Mouse (Mus musculus): ENCODE results near the gene Shroom1. TPM values are rescaled to one million over a fixed set of nuclear protein-coding genes. Genes with fewer than 3 reads are reported as not detected.

Gene Shroom1
- polyA plus RNA-seq, 1 experiment from 2014 or later = 3.2 TPM

DNA sequence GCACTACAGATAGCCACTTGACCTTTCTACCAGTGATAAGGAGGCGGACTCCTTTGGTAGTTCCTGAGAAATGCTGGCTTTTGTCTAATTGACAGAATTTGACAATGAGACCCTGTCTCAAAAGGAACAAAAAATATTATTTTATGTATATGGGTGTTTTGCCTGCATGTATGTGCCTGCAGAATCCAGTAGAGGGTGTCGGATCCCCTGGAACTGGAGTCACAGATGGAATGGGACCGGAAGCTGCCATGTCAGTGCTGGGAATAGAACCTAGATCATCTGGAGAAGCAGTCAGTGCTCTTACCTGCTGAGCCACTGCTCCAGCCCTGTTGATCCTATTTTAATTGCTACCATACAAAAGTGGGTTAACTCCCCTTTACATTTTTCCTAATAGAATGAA is 15.7 kb downstream of the Shroom1 start:
- no peaks in the 10 kb centered on the region for H3K36me3 ChIP-seq (ENCODE audit: control insufficient read depth, insufficient read depth, low read length)
- H3K27me3 ChIP-seq (replicated peaks; ENCODE audit: control insufficient read depth, insufficient read depth, low read length) = peaks cover 5% of the 10 kb centered on the region; the same call in 1 of the 2 replicates
- no peak overlapping the region for H3K4me2 ChIP-seq (ENCODE audit: low read length)
- H3K9me3 ChIP-seq (ENCODE audit: control insufficient read depth, low read length) = no peaks in the 10 kb centered on the region
- no peak overlapping the region for H3K9ac ChIP-seq (ENCODE audit: low read depth, low read length)
- WGBS = 88% methylated on average over 3 of the region's 3 CpGs
- no peak overlapping the region for H3K4me3 ChIP-seq (ENCODE audit: low read length)
- ATAC-seq = no peak
- H3K4me1 ChIP-seq (ENCODE audit: control insufficient read depth, insufficient read depth, low read depth, low read length) = peaks cover 14% of the 10 kb centered on the region
- H3K27ac ChIP-seq (ENCODE audit: low read depth, low read length) = no peak overlapping the region

DNA sequence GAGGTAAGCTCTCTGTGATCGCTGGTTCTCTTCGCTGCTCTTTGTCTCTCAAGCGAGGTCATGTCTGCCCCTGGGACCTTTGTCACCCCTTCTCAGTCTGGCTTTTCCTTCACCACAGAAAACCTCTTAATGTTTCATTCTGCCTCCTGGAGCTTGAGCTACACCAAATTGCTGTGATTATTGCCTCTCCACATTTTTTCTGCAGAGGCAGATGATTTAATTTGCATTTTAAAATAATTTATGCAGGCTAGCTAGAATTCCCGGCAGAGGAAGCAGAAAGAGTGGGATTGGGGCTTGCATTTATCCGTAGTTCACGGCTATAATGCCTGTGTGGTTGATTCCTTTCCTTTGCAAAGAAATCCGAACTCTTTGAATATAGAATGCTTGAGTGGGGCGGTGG is 18.6 kb downstream of the Shroom1 start:
- no peak for ATAC-seq
- Histone ChIP-seq H3K27ac (ENCODE audit: low read depth, low read length) (no peak overlapping the region), H3K4me1 (ENCODE audit: control insufficient read depth, insufficient read depth, low read depth, low read length) (peaks cover 17% of the 10 kb centered on the region), H3K36me3 (ENCODE audit: control insufficient read depth, insufficient read depth, low read length) (no peaks in the 10 kb centered on the region), H3K27me3 (replicated peaks; ENCODE audit: control insufficient read depth, insufficient read depth, low read length) (peaks cover 27% of the 10 kb centered on the region), H3K9ac (ENCODE audit: low read depth, low read length) (no peak overlapping the region; the same call in 1 of the 2 replicates), H3K4me3 (ENCODE audit: low read length) (no peak overlapping the region), H3K4me2 (ENCODE audit: low read length) (peak overlapping the region; percentile 43), H3K9me3 (ENCODE audit: control insufficient read depth, low read length) (no peaks in the 10 kb centered on the region)
- WGBS = 13% methylated on average over 8 of the region's 8 CpGs

DNA sequence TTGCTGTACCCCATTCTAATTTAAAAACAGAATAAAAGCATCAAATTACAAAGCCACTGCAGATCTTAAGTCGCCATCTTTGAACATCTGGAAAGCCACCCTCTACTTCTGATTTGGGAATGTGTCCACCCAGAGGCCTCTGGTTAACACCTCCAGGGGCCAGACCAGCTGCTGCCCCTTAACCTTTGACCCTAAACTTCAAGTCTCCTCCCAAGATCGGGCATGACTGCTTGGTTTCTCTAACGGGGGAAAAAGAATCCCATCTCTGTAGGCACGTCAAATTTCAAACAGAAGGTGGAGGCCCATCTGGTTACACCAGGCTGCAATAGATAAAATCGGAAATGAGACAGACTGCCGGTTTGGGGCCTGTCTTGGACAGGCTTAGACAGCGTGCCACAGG is 20.8 kb downstream of the Shroom1 start:
- H3K27ac ChIP-seq (ENCODE audit: low read depth, low read length) = no peak overlapping the region
- no peak overlapping the region for H3K4me2 ChIP-seq (ENCODE audit: low read length)
- 42% methylated on average over 7 of the region's 7 CpGs for WGBS
- H3K4me1 ChIP-seq (ENCODE audit: control insufficient read depth, insufficient read depth, low read depth, low read length) = peaks cover 15% of the 10 kb centered on the region
- no peak overlapping the region for H3K4me3 ChIP-seq (ENCODE audit: low read length)
- no peaks in the 10 kb centered on the region for H3K9me3 ChIP-seq (ENCODE audit: control insufficient read depth, low read length)
- no peak for ATAC-seq
- no peaks in the 10 kb centered on the region for H3K36me3 ChIP-seq (ENCODE audit: control insufficient read depth, insufficient read depth, low read length)
- H3K27me3 ChIP-seq (replicated peaks; ENCODE audit: control insufficient read depth, insufficient read depth, low read length) = peaks cover 34% of the 10 kb centered on the region
- H3K9ac ChIP-seq (ENCODE audit: low read depth, low read length) = no peak overlapping the region

DNA sequence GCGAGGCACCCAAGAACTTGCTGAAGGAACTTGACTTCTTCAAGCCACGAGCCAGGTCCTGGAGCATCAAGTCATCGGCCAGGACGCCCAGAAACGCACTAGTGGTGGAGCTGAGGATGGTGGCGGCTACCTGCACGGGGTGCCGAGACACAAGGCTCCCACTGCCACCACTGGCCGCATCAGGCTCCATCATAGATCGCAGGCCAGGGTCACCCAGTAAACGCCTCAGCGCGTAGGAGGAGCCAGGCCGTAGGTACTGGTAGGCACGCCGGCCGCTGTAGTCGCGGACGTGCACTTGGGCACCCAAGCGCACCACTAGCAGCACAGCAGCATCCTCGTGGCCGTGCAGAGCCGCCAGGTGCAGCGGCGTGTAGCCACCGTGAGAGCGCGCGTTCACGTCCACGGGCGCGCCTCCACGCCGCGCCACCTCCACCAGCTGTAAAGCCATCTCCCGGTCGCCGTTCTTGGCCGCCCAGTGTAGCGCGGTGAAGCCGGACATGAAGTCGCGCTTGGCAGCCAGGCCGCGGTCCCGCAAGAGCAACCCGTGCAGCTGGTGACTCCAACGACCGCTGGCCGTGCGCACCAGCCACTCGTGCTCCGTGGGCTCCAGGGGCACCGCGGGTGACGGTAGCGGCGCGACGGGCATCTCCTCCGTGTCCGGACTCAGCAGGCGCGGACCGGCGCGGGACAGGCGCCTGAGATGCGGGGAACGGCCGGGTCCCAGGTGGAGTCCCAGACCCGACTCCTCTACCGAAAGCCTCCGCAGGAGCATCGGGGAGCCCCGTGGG is 21.6 kb downstream of the Shroom1 start:
- peaks cover 38% of the 10 kb centered on the region for H3K27me3 ChIP-seq (replicated peaks; ENCODE audit: control insufficient read depth, insufficient read depth, low read length)
- no peaks in the 10 kb centered on the region for H3K9me3 ChIP-seq (ENCODE audit: control insufficient read depth, low read length)
- H3K4me2 ChIP-seq (ENCODE audit: low read length) = peak overlapping the region; percentile 85

DNA sequence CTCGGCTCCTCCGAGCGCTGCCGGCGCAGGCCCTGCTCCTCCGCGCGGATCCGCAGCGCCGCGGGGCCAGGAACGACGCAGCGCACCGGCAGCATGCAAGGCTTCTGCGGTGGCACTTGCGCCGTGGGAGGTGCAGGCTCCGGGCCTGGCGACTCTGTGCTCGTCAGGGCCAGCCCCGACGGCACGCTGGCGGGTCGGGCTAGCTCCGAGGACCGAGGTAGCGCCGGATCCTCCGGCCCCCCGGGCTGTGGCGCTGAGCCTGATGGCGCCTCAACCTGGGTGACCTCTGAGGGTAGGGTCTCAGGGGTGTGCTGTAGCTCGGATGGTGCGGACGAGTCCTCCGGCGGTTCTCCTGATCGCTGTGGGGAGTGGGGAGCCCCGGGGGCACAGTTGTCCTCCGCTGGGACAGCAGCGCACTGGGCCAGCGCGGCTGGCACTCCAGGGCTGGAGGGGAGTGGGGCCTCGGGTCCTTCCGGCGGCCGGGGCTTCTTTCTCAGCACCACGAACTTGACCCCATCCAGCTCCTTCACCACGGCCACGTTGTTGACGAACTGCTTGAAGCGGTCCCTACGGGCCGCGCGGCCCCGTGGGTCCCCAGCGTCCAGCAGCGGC is 22.3 kb downstream of the Shroom1 start:
- Histone ChIP-seq H3K4me2 (ENCODE audit: low read length) (peak overlapping the region; percentile 85), H3K27me3 (replicated peaks; ENCODE audit: control insufficient read depth, insufficient read depth, low read length) (peaks cover 40% of the 10 kb centered on the region), H3K36me3 (ENCODE audit: control insufficient read depth, insufficient read depth, low read length) (no peaks in the 10 kb centered on the region), H3K9ac (ENCODE audit: low read depth, low read length) (peak overlapping the region; percentile 54), H3K27ac (ENCODE audit: low read depth, low read length) (no peak overlapping the region), H3K4me1 (ENCODE audit: control insufficient read depth, insufficient read depth, low read depth, low read length) (peaks cover 15% of the 10 kb centered on the region), H3K9me3 (ENCODE audit: control insufficient read depth, low read length) (no peaks in the 10 kb centered on the region), H3K4me3 (ENCODE audit: low read length) (peak overlapping the region; percentile 58)
- peak; percentile 57 for ATAC-seq
- WGBS = 1% methylated on average over 62 of the region's 62 CpGs

More for the DNA sequence above, 21.6 kb downstream of the Shroom1 start:
- peak overlapping the region; percentile 54 for H3K9ac ChIP-seq (ENCODE audit: low read depth, low read length)
- peak overlapping the region; percentile 58 for H3K4me3 ChIP-seq (ENCODE audit: low read length)
- peaks cover 15% of the 10 kb centered on the region for H3K4me1 ChIP-seq (ENCODE audit: control insufficient read depth, insufficient read depth, low read depth, low read length)
- no peak overlapping the region for H3K27ac ChIP-seq (ENCODE audit: low read depth, low read length)
- ATAC-seq = peak; percentile 53
- H3K36me3 ChIP-seq (ENCODE audit: control insufficient read depth, insufficient read depth, low read length) = no peaks in the 10 kb centered on the region
- 6% methylated on average over 69 of the region's 79 CpGs for WGBS

DNA sequence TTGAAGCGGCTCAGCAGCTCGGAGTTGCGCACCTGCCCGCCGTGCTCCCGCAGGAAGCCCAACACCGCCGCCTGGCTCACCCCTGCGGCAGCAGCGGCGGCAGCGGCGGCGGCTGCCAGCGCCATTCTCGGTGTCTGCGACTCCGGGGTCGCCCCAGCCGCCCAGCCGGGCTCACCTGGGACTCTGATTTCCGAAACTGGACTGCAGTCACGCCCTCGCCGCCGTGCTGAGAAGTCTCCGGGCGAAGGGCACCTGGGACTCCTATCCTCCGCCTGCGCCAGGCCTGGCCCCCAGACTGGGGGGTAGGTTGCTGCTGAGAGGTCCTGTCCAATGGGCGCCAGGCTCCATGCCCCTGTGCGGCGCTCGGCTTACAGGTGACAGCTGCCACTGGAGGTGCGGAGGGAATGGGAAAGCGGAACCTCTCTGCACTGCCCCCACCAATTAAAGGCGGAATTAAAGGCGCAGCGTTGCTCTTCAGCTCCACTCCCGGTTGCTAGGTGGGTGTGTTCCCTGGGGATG is 22.8 kb downstream of the Shroom1 start, which contains the start of the genes Gm9945 and Sowaha:
Gm9945 (plus strand) TSS at position 384 of the 519 bp plus-strand sequence.
Sowaha (minus strand) TSS at position 492 of the 519 bp plus-strand sequence.
- Histone ChIP-seq H3K4me1 (ENCODE audit: control insufficient read depth, insufficient read depth, low read depth, low read length) (peaks cover 15% of the 10 kb centered on the region), H3K36me3 (ENCODE audit: control insufficient read depth, insufficient read depth, low read length) (no peaks in the 10 kb centered on the region), H3K27me3 (replicated peaks; ENCODE audit: control insufficient read depth, insufficient read depth, low read length) (peaks cover 40% of the 10 kb centered on the region), H3K9ac (ENCODE audit: low read depth, low read length) (peak within 1 kb of the TSS; percentile 54), H3K9me3 (ENCODE audit: control insufficient read depth, low read length) (no peaks in the 10 kb centered on the region), H3K4me3 (ENCODE audit: low read length) (peak within 1 kb of the TSS; percentile 58), H3K27ac (ENCODE audit: low read depth, low read length) (no peak within 1 kb of the TSS), H3K4me2 (ENCODE audit: low read length) (peak within 1 kb of the TSS; percentile 85)
- ATAC-seq = peak; percentile 76
- WGBS = 2% methylated on average over 37 of the region's 40 CpGs

DNA sequence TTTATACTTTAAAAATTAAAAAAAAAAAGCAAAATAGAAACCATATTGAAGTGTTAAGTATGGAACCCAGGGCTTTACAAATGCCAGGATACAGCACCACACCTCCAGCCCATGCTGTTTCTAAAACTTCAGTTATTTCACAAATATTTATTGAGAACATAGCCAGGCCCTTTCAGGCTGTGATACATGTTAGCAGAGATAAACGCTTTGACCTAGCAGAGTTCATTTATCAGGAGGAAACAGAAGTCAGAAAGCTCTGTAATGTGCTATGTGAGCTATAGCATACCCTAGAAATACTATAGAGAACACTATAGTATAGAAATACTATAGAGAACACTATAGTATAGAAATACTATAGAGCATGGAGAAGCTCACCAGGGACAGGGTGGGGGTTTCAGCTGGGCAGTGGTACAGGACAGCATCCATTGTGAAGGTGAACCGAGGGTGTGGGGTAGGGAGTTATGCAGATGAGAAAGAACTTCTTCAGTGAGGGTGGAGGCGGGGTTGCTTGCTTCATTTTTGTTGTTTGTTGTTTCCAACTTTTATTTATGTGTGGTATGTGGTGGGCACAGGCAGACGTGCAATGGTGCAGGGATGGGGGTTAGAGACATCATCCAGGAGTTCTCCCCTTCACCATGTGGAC is 24.2 kb downstream of the Shroom1 start:
- peaks cover 43% of the 10 kb centered on the region for H3K27me3 ChIP-seq (replicated peaks; ENCODE audit: control insufficient read depth, insufficient read depth, low read length)
- no peaks in the 10 kb centered on the region for H3K9me3 ChIP-seq (ENCODE audit: control insufficient read depth, low read length)
- H3K4me1 ChIP-seq (ENCODE audit: control insufficient read depth, insufficient read depth, low read depth, low read length) = peaks cover 15% of the 10 kb centered on the region
- H3K9ac ChIP-seq (ENCODE audit: low read depth, low read length) = no peak overlapping the region
- no peak for ATAC-seq
- no peak overlapping the region for H3K4me3 ChIP-seq (ENCODE audit: low read length)
- 63% methylated on average over 4 of the region's 4 CpGs for WGBS
- H3K27ac ChIP-seq (ENCODE audit: low read depth, low read length) = no peak overlapping the region
- H3K36me3 ChIP-seq (ENCODE audit: control insufficient read depth, insufficient read depth, low read length) = no peaks in the 10 kb centered on the region
- no peak overlapping the region for H3K4me2 ChIP-seq (ENCODE audit: low read length)

DNA sequence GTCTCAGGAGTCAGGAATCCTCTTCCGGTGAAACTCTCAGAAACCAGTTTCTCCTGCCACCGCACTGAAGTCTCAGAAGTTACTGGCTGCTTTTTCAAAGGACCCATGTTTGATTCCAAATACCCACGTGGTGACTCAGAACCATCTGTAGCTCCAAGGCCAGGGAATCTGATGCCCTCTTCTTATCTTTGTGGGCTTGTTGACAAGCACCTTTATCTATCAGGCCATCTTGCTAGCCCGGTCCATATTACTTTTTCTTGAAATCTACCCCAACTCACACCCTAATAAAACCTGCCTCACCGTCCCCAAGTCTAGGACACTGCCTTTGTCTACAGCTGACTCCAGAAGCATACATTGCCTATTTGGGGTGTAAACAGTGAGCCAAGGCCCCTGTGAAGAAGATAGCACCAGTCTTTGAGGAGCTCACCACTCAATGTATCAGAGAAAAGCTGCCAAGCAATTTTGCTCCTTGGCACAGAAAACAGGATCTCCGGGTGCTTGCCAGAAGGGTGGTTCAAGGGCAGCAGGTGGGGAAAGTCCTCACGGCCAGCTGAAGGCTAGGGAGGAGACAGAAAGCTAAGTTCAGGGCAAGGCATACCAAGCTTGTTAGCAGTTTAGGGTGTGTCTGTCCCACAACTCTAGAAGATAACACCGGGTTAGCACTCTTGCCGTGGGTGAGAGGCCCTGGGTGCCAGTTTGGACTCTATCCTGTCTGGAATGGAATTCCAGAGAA is 26.3 kb downstream of the Shroom1 start:
- Histone ChIP-seq H3K27me3 (replicated peaks; ENCODE audit: control insufficient read depth, insufficient read depth, low read length) (peaks cover 47% of the 10 kb centered on the region), H3K27ac (ENCODE audit: low read depth, low read length) (no peak overlapping the region), H3K9me3 (ENCODE audit: control insufficient read depth, low read length) (no peaks in the 10 kb centered on the region), H3K4me1 (ENCODE audit: control insufficient read depth, insufficient read depth, low read depth, low read length) (peaks cover 19% of the 10 kb centered on the region), H3K4me2 (ENCODE audit: low read length) (no peak overlapping the region), H3K9ac (ENCODE audit: low read depth, low read length) (no peak overlapping the region), H3K36me3 (ENCODE audit: control insufficient read depth, insufficient read depth, low read length) (no peaks in the 10 kb centered on the region), H3K4me3 (ENCODE audit: low read length) (no peak overlapping the region)
- no peak for ATAC-seq
- WGBS = 80% methylated on average over 9 of the region's 9 CpGs
